Mouse (Mus musculus) kidney, adult 8-10 months (tissue): ENCODE results near the gene Gpr183.

ENCODE experiments used
- DNase-seq, 2 experiments: peaks; one replicate each; pipeline ENCODE4 v3.0.0; 2022

Gpr183 gene

GRCm38 (mm10) chr14:121956291-121956690 lies 8.7 kb downstream of the Gpr183 start:
- DNase-seq: no peak

DNA sequence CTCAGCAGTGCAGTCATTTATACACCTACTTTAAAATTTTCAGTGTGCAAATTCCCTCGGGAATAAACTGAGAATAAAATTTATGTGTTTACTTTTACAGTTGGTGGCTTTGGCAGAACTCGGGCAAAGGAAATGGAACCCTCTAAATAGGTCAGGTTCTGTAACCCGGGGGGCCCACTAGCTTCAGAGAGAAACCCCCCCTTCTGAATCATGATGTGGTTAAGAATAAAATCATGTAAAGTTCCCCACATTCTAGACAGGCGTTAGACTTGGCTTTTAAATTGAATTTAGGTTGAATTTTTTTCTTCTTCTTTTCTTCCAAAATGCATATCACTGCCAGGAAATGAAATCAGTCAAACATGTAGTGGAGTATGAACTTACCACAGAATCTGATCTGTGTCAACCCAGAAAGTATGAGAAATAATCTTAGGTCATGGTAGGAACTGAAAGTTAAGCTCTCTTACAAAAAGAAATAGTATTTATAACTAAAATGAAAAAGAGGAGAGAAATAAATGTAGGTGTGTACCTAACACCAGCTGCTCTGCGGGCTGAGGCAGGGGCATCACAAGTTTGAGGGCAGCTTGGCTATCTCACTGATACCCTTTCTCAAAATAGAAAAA lies 9.7 kb downstream of the Gpr183 start:
- DNase-seq: no peak

- DNase-seq: no peak
Measured at GRCm38 (mm10) chr14:121954608-121955007, 10.4 kb downstream of the Gpr183 start.

DNA sequence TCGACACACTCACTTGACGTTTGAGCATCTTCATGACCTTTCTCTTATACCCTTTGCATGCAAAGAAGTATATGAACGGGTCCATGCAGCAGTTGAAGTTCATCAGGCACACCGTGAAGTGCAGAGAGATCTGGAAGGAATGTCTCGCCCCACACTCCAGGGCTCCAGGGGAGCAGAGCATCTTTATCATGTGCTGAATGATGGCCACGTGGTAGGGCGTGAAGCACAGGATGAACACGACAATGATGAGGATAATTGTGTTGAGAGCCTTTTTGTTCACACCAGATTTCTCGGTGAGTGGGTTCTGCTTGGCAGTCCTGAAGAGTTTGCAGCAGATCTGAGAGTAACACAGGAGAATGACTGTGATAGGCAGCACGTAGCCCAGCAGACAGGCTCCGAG lies 10.9 kb downstream of the Gpr183 start:
- DNase-seq: no peak

DNA sequence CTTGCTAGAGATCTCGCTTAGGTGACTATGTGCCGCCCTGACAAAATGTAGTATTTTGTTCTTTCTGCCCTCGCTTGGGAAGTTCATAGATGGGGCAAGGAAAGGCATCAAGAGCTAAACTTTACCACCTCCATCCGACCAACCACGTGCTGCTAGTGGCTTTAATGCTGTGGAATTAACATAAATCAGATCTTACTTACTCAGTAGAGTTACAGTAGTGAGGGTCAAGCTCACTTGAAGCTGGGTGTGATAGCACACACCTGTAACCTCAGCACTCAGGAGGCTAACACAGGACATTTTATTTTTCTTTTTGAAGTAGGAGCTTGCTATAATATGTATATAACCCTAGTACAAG lies 13.0 kb downstream of the Gpr183 start:
- no peak for DNase-seq

DNA sequence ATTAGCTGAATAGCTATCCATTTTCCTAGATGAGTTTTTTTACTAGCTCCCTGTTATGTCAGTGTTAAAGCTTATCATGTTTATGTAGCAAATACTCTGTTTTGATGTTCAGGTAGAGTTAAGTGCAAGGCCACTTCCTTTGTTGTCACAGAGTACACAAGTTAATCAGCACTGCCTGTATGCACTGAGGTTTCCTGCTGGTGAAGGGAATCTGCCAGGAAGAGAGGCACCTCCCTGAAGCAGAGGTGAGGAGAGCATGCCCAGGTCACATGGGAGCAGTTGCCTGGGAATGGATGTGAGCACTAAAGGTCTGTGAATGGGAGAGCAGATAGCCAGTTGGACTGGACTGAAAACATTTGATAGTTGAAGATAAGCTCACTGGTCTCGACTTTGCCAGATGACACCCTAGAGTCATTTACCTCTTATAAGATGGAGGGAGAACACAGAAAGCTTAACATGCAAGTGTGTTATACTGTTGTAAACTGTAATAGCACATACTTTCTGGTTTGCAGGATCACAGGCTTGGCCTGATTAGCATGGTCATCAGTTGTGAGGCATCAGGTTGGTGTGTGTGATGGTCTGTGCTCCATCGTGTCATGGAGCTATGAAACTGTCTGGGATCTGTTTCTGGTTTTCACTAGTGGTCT lies 13.5 kb downstream of the Gpr183 start:
- no peak for DNase-seq

DNA sequence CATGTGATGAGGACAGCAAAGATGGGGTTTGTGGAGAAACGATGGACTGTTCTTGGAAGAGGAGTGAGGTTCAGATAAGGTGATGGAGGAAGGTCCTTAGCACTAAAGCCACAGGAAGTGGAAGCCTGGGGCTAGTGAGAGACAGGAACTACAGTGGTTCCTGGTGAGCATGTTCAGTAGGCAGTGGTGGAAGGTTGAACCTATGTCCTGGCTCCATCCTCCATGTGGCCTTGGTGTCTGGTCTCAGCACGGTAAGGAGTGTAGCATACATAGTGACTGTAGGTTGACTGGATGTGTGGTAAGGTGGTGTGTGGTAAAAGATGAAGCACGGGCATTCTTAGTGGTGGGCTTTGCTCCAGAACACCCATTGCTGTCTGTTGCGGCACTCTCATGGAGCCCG lies 15.1 kb downstream of the Gpr183 start:
- no peak for DNase-seq

DNA sequence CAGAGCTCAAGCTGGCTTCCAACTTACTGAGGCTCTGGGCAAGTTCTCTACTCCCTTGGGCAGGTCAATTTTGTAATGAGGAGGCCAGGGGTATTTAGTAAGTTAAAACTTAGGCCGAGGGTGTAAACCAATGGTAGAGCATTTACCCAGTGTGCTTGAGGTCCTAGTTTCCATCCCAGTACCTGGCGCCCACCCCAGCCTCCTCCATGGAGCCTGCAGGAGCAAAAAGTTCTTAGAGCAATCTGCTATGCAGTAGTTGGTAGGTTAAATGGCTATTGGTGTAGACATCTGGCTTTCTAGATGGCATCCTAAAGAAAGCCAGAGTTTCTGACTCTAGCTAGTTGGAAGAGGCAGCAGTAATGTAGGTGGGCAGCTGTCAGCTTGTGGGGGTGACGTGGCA lies 15.6 kb downstream of the Gpr183 start:
- no peak for DNase-seq

DNA sequence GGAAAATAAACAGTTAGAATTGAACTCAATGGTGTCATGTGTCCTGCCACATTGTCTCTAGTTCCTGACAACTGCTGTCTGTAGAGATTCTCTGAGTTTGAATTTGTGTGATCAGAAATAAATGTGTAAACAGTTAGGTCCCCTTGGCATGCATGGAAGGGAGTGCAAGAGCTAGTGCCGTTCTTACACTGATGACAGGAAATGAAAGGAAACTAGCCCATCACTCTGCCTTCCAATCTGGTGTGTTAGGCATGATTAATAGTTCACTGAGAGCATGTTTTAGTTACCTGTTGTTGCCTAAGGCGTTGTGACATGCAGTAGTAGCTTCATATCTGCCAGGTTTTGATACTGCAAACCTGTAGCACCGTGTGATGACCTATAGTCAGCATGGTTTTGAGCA lies 17.0 kb downstream of the Gpr183 start:
- DNase-seq: no peak

DNA sequence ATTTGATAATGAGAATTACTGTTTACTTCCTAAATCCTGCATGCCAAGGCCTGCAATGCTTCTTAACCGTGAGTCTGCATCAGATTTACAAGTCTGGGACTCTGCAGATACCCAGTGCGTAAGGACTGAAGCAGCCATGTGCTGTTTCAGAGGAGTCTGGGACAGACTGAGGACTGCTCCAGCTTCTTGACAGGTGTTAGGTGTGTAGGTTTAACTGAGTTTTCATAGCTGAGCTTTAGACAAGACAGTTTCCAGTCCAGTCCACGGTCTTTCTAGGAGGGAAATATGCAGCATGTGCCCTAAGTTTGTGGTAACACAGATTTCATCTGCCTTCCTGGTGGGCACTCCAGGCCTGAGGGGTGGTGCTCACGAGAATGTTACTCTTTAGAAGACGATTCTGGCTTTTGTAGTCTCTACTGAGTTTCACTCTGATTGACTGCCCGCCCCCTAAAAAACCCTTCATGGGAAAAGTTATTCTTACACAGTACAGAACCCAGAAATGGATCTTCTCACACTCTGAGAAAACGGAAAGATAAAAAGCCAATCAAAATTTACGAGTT lies 17.7 kb downstream of the Gpr183 start:
- no peak for DNase-seq

DNA sequence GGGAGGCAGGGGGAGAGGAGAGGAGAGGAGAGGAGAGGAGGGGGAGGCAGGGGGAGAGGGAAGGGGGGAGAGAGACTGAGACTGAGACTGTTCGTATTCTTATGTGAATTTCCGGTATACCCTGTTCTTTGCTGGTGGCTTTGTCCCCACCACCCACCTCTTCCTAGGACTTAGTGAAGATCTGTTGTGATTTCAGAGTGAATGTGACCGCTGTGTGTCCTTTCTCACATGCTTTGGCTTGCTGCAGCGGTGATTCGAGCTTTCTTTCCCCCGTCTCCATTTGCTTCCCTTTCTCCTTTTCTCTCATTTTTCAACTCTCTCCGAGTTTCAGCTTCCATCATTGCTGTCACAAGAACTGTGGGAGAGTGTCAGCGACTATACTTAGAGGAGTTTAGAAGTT lies 18.3 kb downstream of the Gpr183 start:
- DNase-seq: no peak

- peak; percentile 42 to 55 for DNase-seq
Measured at GRCm38 (mm10) chr14:121946131-121946530, 18.9 kb downstream of the Gpr183 start.

- no peak for DNase-seq
Measured at GRCm38 (mm10) chr14:121939582-121939981, 25.4 kb downstream of the Gpr183 start.

- no peak for DNase-seq
Measured at GRCm38 (mm10) chr14:121938256-121939191, 26.5 kb downstream of the Gpr183 start.

DNA sequence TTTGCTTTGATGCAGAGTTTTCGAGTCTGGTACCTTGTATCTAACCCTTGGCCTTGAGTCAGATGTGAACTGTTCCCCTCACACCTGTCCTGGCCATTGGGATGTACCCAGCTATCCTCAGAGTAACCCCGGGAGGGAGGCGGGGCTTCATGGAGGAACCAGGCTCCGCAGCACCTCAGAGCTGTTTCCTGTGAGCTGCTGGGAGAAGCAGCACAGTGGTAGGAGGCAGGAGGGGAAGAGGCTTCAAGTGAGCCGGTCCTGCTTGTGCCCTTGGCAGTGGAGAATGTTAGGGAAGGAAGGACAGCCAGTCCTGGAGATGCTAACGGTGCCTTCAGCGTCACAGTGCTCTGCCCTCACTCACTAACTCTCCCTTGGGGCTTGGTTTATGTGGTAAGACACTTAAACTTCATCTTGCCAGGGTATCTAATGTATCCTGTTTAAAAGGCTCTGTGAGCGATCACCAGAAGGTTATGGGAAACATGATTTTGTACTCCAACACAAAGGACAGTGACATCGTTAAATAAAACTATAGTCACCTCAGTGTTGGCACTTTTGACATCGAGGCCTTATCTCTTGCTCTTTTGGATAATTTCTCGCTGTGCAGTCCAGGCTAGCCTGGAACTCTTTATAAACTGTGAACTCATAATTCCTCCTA lies 27.3 kb downstream of the Gpr183 start:
- DNase-seq: no peak

DNA sequence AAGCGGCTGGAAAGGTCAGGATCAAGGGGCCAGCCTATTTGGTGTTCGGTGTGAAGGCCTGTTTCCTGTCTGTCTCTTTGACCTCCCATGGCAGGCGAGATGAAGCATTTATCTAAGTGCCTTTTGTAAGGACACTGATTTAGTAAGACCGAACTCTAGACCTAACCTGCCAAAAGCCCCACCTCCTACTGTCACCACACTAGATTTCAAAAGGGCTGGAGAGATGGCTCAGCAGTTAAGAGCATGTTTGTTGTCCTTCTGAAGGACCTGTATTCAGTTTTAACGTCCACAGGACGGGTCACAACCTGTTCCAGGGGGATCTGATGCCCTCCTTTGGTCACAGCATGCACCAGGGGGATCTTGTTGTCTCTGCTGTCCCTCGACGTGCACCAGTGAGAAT lies 28.1 kb downstream of the Gpr183 start:
- DNase-seq: no peak

GRCm38 (mm10) chr14:121936356-121936755 lies 28.6 kb downstream of the Gpr183 start:
- no peak for DNase-seq

DNA sequence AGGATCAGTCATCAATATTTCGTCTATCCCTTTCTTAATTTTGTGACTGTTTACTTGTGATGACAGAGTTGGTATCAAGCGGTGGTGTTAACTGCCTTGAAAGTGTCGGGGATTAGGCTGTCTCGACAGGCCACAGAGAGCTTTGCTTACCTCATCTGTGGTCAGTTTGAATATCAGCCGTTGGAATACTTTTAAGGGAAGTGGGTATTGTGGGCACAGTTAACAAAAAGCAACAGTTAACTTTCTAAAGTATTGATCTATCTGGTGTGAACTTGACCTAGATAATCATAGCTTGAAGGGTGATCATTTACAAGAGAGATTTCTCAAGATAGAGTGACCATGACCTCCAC lies 30.4 kb downstream of the Gpr183 start:
- DNase-seq: no peak

DNA sequence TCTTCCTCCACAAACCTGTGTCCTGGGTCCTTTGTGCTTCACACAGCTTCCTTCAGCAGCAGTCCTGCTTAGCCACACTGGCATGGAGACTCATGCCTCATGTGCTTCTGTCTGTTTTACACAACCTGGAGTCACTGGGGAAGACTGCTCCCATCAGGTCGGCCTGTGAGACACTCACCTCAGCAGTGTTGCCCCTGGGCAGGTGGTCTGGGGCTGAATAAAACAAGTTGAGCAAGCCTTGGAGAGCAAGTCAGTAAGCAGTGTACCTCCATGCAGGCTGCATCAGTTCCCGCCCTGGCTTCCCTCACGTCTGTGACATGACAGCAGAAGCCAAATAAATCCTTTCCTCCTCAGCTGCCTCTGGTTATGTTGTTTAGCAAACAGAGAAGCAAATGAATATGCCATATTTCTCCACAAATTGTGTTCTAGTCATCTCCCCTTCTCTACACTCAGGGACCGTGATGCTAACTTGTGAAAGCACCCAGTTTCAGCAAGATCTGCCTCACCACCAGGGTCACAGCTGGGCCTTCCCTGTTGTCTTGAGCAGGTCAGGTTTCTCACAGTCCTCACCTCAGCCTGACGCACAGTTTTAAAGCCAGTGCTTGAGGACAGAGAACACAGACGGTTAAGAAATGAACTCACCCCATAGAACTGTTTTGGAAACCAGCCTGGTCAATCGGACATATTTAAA lies 30.9 kb downstream of the Gpr183 start:
- DNase-seq: no peak

GRCm38 (mm10) chr14:121932180-121932579 lies 32.8 kb downstream of the Gpr183 start:
- no peak for DNase-seq

DNA sequence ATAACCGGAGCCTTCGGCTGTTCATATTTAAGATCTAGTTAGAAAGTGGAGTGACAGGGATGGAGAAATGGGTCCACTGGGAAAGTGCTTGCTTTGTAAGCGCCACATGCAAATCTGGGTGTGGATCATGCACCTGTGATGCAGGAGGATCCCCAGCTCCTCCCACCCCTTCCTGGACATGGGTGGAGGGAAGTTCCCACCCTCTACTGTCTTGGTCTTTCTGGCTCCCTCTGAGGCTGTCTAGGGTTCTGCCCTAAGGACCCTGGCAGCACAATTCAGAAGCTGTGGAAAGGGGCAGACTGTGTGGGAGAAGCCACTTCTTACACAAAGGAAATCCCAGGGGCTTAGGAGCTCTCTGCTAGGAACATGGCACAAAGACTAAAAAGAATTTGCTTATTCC lies 33.4 kb downstream of the Gpr183 start:
- no peak for DNase-seq

- no peak for DNase-seq
Measured at GRCm38 (mm10) chr14:121930731-121931383, 34.1 kb downstream of the Gpr183 start.
